Mouse (Mus musculus) adrenal gland, adult 2 months (tissue): ENCODE measurements around the gene Unc13b. TPM values are rescaled to one million over a fixed set of nuclear protein-coding genes. Genes with fewer than 3 reads are reported as not detected.

Source experiments
- DNase-seq: peaks from one replicate; pipeline ENCODE4 v3.0.0; 2021
- polyA plus RNA-seq: library from polyadenylated mRNA; depleted of rRNA; stranded (reverse); fragments of >200 nt; gene quantifications from 2 replicates; pipeline ENCODE4 v1.2.3, GENCODE M21; 2012
- total RNA-seq, 2 experiments: library from RNA; stranded (reverse); gene quantifications; 2 replicates each; pipeline ENCODE4 v1.2.3; 2021

Gene Unc13b
- total and polyA plus RNA-seq, 3 experiments: 8.6 to 11.1 (median 10.6) TPM

DNA sequence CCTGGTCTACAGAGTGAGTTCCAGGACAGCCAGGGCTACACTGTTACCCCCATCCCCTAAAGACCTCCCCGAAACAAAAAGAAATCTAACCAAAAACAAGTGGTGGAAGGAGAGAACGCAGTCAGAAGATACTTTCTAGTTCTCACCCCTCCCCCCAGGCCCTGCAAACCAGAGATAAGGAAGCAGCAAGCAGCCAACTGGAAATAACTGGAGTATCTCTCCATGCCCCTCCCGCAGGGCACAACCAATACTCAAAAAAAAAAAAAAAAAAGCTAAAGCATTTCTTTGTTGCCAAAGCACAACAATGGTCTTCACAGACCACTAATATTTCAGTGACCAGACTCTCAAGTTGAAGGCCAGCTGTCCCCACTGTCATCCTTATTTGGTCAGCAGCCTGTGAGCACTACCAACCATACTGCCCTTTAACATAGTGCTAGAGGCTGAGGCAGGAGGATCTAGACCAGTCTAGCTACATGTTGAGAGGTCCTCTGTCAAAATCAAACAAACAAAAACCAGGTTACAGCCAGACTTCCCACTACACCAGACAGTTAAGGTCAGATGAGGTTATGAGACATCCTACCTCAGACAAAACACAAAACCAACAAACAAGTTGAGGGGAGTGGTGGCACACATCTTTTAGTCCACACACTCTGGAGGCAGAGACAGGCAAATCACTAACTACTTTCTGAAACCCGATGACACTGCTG lies 20.7 kb upstream of the Unc13b start:
- DNase-seq: no peak

DNA sequence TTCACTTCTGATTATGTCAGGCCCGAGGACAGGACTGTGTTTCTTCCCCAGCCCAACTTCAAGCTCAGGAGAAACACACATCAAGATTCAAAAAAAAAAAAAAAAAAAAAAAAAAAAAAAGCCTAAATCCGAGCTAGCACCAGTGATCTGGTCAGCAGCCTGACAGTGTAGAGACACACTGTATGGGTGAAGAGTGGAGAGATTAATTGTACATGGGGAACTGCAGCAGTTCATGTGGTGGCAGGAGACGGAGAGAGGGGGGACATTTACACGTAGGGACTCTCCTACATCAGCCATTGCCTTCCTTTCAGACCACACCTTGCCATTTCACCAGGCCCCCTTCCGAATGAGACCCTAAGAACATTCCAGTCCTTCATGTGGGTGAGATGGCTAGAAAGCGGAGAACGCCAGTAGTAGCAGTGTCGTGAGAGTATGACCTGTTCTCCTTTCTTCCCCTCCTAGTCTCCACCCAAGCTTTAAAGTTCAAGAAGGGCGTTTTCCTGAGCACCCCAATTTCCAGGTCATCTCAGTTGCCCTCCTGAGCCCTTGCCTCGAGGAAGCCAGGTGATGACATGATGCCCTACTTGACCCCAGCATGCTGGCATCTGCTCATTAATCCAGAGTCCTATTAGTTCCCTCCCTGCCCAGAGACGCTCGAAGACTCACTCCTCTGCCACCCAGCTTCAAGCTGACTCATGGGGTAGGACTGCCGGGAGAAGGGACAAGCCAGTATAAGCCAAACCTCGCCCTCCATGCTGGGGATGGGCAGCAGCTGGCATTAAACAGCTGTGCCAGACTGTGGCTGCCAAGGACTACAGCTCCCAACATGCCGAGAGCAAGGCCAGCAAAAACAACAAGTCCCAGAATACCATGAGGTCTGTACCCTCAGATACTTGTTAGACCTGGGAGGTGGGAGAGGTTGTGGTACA lies 19.9 kb upstream of the Unc13b start:
- peak; percentile 91 for DNase-seq

DNA sequence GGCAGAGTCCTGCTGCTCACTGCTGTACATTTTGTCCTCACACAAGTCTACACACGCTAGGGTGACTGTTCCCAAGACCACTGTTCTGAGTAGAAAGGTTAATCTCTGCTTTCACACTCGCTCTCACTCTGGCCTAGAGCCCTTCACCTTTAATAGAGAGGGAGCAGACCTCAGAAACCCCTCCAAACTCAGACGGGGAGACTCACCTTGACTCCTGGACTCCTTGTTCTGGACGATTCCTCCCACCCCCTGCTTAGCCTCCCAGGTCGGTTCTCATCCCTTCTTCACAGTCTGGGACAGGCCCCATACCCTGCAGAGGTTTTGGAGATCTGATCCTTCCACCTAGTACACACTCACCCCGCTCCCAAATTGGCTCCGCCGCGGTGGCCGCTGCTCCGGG lies 19.1 kb upstream of the Unc13b start:
- no peak for DNase-seq

DNA sequence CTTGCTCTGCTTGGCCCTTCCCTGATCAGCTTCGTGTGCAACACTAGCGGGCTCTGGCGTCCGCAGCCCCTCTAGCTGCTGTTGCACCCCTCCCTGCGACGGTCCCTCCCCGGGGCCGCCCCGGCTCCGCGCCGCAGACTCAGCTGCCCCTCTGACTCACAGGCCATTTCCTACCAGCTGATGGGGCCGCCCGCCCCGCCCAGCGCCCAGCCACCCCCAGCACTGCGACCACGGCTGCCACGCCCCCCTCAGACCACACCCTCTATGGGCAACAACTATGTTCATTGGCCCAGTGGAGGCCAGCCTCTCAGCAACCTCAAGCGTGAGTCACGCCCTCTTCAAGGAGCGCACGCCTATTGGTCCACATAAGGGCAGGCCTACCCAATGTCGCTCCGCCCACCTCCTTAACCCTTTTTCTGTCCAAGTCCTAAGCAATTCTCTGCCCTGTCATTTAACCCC lies 18.6 kb upstream of the Unc13b start:
- DNase-seq: peak; percentile 98

DNA sequence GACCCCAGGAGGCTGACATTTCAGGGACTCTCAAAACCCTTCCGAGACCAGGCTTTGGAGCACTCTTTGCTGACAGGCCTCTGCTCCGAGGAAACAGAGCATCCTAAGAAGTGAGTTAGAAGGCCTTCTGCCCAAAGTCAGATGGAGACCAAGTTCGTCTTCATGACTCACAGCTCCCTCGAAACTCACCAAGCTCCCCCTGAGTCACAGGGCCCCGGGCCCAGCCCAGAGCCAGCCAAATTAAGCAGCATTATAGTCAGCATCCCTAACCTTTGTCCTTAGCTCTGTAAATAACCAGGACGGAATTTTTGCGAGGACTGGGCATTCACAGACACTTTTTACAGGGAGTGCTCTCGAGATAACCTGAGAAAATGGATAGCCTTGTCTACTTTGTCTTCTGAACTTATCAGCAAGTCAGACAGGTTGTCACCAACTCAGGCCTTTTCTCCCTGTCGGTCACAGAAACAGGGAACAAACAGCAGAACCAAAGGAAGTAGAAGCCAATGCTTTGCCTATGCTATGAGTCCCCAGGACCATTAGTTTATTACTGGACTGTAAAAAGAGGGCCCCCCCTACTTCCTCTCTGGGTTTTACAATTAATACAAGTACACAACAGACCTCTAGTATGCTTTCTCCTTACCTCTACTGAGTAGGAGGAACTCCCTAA lies 17.7 kb upstream of the Unc13b start:
- peak; percentile 79 for DNase-seq

DNA sequence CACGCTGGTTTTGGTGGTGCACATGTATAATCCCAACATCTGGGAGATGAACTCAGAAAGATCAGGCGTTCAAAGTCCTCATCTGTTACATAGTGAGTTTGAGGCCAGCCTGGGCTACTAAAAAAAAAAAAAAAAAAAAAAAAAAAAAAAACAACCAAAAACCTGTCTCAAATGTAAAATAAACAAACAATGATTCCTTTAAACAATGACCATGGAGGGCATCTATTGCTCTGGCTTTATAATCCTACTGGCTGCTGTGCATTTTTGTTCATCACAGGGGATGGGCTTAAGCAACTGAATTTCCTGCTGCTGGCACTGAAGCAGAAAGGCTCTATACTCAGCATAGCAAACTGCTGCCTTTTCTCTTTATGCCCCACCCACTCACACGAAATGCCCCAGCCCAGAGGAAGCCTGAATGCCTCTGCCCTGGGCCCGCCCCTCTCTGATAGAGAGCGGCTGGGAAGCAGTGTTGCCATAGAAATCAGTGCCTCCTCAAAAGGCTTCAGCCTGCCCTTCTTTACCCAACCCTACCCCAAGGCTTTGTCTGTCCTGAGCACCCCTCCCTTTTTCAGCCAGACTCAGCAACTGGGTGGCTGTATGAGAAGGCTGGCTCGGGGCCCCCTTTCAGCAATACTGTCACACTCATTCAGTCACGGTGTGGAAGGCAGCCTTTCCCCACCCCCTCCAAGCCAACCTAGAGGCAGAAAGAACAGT lies 15.0 kb upstream of the Unc13b start:
- peak; percentile 86 for DNase-seq

DNA sequence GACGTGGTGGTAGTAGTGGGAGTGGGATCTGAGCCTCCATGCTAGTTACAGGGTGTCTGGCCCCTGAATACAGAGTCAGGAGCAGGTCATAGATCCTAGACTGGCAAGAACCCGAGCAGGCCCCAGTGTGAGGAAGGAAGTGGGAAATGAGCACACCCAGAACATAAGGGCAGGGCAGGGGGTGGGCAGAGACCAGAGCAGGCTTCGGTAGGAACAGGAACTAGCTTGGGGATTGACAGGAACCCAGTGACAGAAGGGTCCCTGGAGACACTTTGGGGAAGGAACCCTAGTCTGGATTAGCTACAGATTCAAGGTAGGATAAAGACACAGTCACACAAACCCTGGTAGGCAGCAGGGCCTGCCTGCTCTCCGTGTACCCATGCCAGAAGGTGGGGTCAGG lies 14.1 kb upstream of the Unc13b start:
- DNase-seq: peak; percentile 52

DNA sequence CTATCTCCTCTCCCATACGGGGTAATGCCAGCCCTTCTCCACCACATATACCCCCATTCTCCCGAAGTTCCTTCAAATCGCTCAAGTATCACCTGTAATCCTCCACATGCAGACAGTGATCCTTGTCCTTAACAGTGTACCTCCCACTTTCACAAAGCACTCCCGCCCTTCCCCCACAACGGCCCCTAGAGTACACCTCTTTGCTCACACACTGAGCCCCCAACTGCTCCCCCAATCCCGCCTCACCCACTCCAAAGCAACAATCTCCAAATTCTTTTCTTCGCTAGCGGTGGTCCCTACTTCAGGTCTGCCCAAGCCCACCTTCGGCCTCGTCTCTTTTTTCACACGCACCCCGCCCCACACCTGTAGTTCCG lies 13.5 kb upstream of the Unc13b start:
- no peak for DNase-seq

DNA sequence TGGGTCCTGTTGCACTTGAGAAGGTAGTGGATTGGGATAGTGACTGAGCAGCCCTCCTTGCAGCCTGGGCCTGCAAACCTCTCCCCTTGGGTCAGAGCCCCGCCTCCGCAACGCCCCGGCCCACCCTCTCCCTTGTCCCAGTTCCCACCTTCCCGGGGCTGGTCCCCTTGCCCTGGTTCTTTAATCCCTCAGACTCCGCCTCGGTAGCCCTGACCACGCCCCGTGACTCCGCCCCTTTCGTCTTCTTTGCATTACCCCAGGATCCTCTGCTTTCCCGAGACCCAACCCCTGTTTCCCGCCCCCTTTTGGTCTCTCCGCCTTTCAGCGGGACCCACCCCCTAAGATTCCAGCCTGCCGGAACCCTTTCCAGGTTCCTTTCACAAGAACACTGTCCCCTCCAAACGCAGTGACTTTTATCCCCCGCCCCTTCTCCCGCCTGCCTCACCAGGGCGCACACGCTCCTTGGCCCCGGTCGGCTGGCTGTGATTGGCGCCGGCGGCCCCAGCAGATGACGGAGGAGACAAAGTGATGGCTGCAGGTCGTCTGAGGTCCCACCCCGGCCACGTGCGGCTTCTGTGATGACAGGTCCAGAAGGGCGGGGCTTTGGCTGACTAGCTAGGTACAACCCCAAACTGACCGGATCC lies 13.0 kb upstream of the Unc13b start, which contains the start of gene Fam214b:
Gene Fam214b, minus strand, starts transcription at position 562 of the 644 bp plus-strand sequence.
- DNase-seq: peak; percentile 99

DNA sequence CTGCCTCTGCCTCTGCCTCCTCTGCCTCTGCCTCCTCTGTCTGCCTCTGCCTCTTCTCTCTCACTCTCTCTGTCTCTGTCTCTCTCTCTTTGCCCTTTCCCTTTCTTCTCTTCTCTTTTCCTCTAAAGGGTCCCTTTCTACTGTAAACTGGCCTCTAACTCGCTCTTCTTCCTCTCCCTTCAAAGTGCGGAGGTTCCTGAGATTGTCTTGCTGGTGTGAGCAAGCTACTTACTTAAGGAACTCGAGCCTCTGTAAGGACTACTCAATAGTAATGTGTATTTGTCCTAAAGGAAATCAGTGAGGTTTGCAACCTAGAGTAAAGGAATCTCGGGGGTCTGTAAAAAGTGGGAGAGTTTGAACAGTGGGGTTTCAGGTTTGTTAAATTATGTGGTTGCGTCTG lies 12.1 kb upstream of the Unc13b start:
- DNase-seq: no peak

DNA sequence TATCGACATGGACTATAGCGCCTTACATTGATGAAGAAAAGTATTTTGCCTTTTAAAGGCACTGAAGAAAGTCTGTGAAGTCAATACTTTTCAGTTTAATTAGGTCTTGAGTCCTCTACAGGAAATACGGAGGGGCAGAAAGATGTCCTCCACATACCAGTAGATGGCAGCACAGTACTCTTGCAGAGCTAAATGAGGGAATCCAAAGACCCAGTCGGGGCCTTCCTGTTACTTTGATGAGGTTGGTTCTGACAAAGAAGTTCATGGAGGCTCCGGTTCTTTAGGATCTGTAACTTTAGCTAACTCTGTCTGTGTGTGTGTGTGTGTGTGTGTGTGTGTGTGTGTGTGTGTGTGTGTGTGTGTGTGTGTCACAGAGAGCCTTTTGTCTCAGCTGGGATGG lies 11.5 kb upstream of the Unc13b start:
- DNase-seq: peak; percentile 77

DNA sequence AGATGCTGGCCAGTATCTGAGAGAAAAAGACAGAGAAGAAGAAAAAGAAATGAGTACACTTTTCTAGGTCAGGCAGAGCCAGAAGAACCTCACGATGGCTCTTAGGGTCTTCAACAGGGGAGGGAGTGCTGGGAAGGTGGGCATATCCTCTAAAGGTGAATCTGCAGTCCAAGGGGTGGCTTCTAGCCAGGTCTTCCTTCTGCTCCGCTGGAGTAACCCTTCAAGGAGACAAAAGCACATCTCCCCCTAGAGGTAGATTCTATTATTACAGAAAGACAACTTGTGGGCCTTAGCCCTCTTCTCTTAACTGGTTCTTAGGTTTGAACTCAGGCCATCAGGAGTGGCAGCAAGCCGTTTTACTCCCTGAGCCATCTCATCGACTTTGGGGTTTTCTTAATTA lies 6.1 kb upstream of the Unc13b start:
- no peak for DNase-seq

DNA sequence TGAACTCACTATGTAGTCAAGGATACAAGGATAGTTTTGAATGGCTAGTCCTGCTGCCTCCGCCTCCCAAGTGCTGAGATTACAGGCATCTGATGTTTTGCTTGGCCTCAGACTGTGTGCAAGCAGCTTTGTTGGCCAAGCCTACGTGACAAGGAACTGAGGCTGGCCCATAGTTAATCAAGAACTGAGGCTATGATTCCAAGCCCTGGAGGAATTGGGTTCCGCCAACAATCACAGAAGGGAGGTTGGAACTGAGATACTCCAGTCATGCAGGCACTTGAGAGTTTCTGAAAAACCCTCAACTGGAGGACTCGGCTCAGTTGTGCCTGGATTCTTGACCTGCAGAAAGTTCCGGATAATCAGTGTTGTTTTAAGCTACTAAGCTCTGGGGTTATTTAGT lies 1.1 kb upstream of the Unc13b start:
- DNase-seq: no peak

DNA sequence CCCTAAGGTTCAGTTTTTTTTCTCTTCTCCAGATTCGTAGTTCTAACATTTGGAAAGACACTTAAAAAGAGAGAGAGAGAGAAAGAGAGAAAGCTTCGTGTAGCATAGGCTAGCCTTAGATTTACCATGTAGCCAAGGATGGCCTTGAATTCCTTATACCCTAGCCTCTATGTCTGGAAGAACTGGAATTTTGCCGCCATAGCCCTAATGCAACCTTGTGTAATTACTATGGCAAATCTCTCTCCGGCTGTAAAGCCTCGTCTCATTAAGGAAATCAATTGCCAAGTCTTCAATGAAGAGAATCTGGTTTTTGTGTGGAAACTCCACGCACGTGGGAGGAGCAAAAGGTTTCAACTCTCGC lies 381 bp upstream of the Unc13b start:
- DNase-seq: no peak

DNA sequence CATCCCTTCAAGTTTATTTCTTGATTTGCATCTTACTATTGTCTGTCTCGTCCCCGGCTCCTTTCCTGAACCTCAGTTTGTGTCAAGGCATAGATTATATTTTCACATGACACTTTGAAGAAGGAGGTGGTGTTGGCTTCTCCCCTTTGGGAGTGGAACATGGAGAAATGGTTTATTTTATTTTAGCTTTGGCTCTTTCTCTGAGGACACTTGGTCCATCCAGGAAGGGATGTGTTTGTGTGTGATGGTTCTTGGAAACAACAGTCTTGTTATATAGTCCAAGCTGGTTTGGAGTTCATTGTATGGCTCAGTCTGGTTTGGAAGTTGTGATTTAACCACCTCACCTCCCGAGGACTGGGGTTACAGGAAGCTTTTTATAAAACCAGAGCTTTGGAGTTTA lies 944 bp downstream of the Unc13b start:
- no peak for DNase-seq

DNA sequence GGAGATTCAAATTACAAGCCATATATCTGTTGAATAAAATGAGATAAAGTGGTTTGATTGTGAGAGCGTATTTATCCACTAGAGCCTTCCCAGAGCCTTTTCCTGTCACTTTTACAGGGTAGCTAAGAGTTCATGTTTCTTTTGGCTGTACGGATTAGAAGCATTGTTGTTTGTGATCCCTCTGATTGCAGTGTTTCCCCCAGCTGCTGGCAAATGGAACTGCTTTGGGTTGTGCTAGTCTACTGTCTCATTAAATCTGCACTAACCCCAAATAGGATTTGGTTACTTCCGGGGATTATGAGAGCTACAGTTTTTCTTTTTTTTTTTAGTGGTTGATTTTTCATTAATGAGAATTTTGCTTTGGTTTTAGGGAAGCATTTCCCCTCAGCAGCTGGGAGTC lies 1.5 kb downstream of the Unc13b start:
- no peak for DNase-seq

DNA sequence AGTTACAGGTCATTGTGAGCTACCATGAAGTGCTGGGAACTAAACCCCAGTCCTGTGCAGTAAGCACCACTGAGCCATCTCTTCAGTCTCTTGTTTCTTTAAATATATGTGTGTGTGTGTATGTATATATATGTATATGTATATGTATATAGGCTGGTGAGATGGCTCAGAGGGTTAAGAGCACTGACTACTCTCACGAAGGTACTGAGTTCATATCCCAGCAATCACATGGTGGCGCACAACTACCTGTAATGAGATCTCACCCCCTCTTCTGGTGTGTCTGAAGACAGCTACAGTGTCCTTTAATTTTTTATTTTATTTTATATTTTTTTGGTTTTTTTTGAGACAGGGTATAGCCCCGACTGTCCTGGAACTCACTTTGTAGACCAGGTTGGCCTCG lies 6.7 kb downstream of the Unc13b start:
- DNase-seq: no peak

DNA sequence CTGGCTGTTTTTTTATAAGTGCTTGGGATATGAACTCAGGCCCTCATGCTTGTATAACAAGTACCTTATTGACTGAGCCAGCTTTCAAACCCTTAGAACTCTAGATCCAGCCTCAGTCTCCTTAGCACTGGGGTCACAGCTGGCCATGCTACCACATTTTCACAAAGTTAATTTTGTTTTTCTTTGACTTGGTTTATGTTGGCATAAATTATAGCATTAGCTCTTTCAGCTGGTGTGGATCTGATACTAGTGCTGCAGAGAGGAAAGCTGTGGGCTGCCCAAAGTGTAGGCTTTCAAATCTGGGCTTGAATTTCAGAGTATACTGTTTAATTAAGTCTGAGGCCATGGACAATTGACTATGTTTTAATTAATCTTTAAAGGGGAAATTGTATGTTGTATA lies 16.2 kb downstream of the Unc13b start:
- no peak for DNase-seq

DNA sequence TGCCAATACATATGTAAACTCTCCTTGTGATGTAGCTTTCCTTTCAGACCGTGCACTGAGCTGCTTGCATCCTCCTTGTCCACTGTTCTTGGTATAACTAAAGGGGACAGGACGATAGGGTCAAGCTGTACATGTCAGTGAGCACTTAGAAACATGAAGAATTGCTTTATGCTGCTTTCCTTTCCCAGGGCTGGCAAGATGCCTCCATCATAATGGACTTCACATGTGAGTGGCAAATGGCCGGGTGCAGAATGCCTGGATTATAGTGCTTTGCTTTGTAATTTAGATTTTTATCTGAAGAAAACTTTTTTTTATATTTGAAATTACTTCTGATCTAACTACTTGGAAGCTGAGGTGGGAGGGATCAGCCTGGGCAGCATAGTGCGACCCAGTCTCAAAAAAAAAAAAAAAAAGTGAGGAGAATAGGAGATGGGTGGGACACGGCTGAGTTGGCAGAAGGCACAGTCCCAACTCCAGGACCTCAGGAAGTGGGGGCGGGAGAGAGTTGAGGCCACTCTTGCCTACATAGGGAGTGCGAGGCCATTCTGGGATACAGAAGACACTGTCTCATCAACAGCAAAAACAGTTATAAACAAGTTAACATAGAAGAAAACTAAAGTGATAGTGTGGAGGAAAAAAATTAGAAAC lies 19.4 kb downstream of the Unc13b start:
- no peak for DNase-seq

DNA sequence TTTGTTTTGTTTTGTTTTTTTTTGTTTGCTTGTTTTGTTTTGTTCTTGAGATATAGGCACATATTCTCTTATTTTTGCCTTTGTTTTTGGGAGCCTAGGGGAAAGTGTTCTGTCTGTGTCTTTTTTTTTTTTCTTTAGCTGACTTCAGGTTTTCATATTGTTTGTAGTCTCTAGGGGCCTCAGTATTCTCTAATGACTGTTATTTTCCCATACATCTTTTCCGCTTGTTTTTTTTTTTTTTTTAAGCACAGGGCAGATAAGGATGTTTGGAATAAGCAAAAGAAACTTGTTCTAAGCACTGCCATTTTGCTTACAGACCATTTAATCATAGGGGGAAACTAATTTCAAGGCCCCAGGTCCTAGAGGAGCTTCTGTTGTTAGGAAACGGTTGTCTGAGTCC lies 23.7 kb downstream of the Unc13b start:
- no peak for DNase-seq

DNA sequence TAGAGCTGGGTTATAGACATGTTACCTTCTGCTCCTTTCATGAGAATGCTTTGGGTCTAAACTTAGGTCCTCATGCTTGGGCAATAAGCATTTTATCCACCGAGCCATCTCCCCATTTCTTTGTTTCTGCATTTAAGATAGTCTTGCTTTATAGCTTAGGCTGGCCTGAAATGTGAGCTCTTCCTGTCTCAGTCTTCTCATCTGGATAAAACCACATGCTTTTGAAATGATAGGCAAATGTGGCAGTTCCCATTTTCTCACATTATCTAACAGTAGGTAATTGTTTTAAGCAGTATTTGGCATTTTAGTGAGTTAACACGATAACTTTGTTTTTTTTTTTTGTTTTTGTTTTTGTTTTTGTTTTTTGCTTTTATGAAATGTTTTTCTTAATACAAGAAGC lies 31.2 kb downstream of the Unc13b start:
- no peak for DNase-seq
